Mouse (Mus musculus) kidney, adult 2 months (tissue): ENCODE data around the gene Map4k3.

Source experiments
- CTCF ChIP-seq: fragments of 200-500 bp; conservative IDR thresholded peaks from 2 replicates; pipeline ENCODE4 v1.5.1; 2011; ENCODE audit warnings: low read depth, mild to moderate bottlenecking, control low read depth, low read length, moderate library complexity, mixed read lengths; ENCODE audit not compliant: insufficient read depth, insufficient read length
- POLR2A ChIP-seq: fragments of 200-500 bp; IDR thresholded peaks from one replicate; pipeline ENCODE4 v1.6.1; 2011; ENCODE audit warnings: low read depth, low read length, control low read depth

DNA sequence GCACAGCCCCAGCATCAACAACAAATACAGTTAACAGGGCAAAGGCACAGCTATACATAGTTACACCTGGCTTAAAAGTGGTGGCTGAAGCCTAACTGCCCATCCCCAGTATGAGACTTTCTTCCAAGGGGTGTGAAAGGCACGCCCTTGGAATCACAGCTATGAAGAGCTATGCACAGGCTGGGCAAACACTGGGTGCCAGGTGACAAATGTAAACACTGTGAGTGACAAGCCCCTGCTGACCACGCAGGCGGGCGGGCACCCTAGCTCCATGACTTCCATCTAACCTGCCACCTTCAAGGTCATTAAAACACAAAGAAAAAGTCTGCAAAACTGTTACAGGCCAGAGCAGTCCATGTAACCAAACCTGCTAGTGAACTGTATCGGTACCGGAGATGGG lies 19.5 kb downstream of the Map4k3 start:
- TF ChIP-seq POLR2A (no peak), CTCF (no peak)
